Mouse (Mus musculus): ENCODE results near the gene Pik3c2b.

Pik3c2b gene

GRCm38 (mm10) chr1:133073327-133073856, 27.9 kb downstream of the Pik3c2b start:
- no peak for DNase-seq (ENCODE audit: low spot score)

- no peak for DNase-seq (ENCODE audit: low spot score)
These were observed 29.1 kb downstream of the Pik3c2b start for GRCm38 (mm10) chr1:133074541-133074940.

- DNase-seq (ENCODE audit: low spot score) = no peak
These were observed 30.4 kb downstream of the Pik3c2b start for GRCm38 (mm10) chr1:133075651-133076400.

GRCm38 (mm10) chr1:133076681-133077514, 31.4 kb downstream of the Pik3c2b start:
- peak; percentile 39 for DNase-seq (ENCODE audit: low spot score)

GRCm38 (mm10) chr1:133077606-133078337, 32.3 kb downstream of the Pik3c2b start:
- peak; percentile 37 for DNase-seq (ENCODE audit: low spot score)

- no peak for DNase-seq (ENCODE audit: low spot score)
These were observed 32.9 kb downstream of the Pik3c2b start for GRCm38 (mm10) chr1:133078338-133078727.

- peak; percentile 66 for DNase-seq (ENCODE audit: low spot score)
These were observed 34.0 kb downstream of the Pik3c2b start for GRCm38 (mm10) chr1:133079509-133079908.

GRCm38 (mm10) chr1:133080079-133080561, 34.7 kb downstream of the Pik3c2b start:
- peak; percentile 82 for DNase-seq (ENCODE audit: low spot score)

- DNase-seq (ENCODE audit: low spot score) = no peak
These were observed 35.2 kb downstream of the Pik3c2b start for GRCm38 (mm10) chr1:133080717-133081116.

- no peak for DNase-seq (ENCODE audit: low spot score)
These were observed 37.6 kb downstream of the Pik3c2b start for GRCm38 (mm10) chr1:133083003-133083546.

- DNase-seq (ENCODE audit: low spot score) = no peak
These were observed 38.6 kb downstream of the Pik3c2b start for GRCm38 (mm10) chr1:133083942-133084625.

GRCm38 (mm10) chr1:133084708-133085416, 39.4 kb downstream of the Pik3c2b start:
- no peak for DNase-seq (ENCODE audit: low spot score)

GRCm38 (mm10) chr1:133085417-133085742, 39.9 kb downstream of the Pik3c2b start:
- DNase-seq (ENCODE audit: low spot score) = no peak

GRCm38 (mm10) chr1:133086804-133087203, 41.3 kb downstream of the Pik3c2b start:
- no peak for DNase-seq (ENCODE audit: low spot score)

- DNase-seq (ENCODE audit: low spot score) = peak; percentile 91
These were observed 41.9 kb downstream of the Pik3c2b start for GRCm38 (mm10) chr1:133087206-133087905.

GRCm38 (mm10) chr1:133088196-133088595, 42.7 kb downstream of the Pik3c2b start:
- no peak for DNase-seq (ENCODE audit: low spot score)

GRCm38 (mm10) chr1:133089415-133089814, 43.9 kb downstream of the Pik3c2b start:
- no peak for DNase-seq (ENCODE audit: low spot score)

- DNase-seq (ENCODE audit: low spot score) = no peak
These were observed 45.2 kb downstream of the Pik3c2b start for GRCm38 (mm10) chr1:133090641-133091040.

GRCm38 (mm10) chr1:133091483-133091882, 46.0 kb downstream of the Pik3c2b start:
- DNase-seq (ENCODE audit: low spot score) = no peak

GRCm38 (mm10) chr1:133093719-133094118, 48.3 kb downstream of the Pik3c2b start:
- no peak for DNase-seq (ENCODE audit: low spot score)
